Mouse (Mus musculus): ENCODE data around the gene Btbd17.

DNA sequence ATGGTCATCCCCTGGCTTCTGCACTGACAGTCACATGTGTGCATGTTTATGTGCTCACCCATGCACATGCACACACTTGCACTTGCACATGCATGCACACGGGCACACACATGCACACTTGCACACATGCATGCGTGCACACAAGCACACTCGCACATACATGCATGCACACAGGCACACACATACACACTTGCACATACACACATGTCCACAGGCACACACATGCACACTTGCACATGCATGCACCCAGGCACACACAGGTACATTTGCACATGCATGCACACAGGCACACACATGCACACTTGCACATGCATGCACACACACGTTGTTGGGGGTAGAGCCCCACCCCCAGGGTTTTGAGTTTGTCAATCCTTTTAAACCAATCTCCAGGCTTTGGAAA lies 21.2 kb upstream of the Btbd17 start:
- TF ChIP-seq CTCF (IDR thresholded peaks at IDR 0.05; ENCODE audit: insufficient read depth, low read length), result no peak
- TF ChIP-seq POLR2A (IDR thresholded peaks at IDR 0.05; ENCODE audit: borderline replicate concordance, extremely low read depth, low read depth, low read length), result no peak

Data from lung, adult 2 months (tissue).